Mouse (Mus musculus) heart, embryonic 11.5 days (tissue): ENCODE results near the gene Timm13. TPM values are rescaled to one million over a fixed set of nuclear protein-coding genes. Genes with fewer than 3 reads are reported as not detected.

Source experiments
- ATAC-seq: fragments of 200-750 bp; cut with Nextera tagmentation; replicated peaks from 2 replicates; pipeline ENCODE4 v1.8.0; 2017; ENCODE audit warnings: moderate library complexity; ENCODE audit not compliant: insufficient number of reproducible peaks, low FRiP score, low TSS enrichment
- H3K27ac ChIP-seq: fragments of 300-500 bp; sonication (generic); 2 replicates; pipeline ENCODE4 v1.5.1; 2014; ENCODE audit warnings: mild to moderate bottlenecking, low read depth, low read length
- H3K27me3 ChIP-seq: fragments of 300-500 bp; sonication (generic); 2 replicates; pipeline ENCODE4 v1.6.1; 2014; ENCODE audit warnings: mild to moderate bottlenecking, low read length, mixed read lengths; ENCODE audit not compliant: control insufficient read depth, insufficient read depth
- H3K36me3 ChIP-seq: fragments of 300-500 bp; sonication (generic); 2 replicates; pipeline ENCODE4 v1.6.1; 2014; ENCODE audit warnings: mild to moderate bottlenecking, low read length, moderate library complexity, mixed read lengths; ENCODE audit not compliant: control insufficient read depth, insufficient read depth
- H3K4me1 ChIP-seq: fragments of 300-500 bp; sonication (generic); 2 replicates; pipeline ENCODE4 v1.6.1; 2014; ENCODE audit warnings: low read length; ENCODE audit not compliant: control insufficient read depth, insufficient read depth
- H3K4me2 ChIP-seq: fragments of 300-500 bp; sonication (generic); 2 replicates; pipeline ENCODE4 v1.6.1; 2014; ENCODE audit warnings: mild to moderate bottlenecking, moderate library complexity
- H3K4me3 ChIP-seq: fragments of 300-500 bp; sonication (generic); 2 replicates; pipeline ENCODE4 v1.5.1; 2014; ENCODE audit warnings: low read depth, low read length
- H3K9ac ChIP-seq: fragments of 300-500 bp; sonication (generic); 2 replicates; pipeline ENCODE4 v1.6.1; 2014; ENCODE audit warnings: mild to moderate bottlenecking, low read depth, low read length, moderate library complexity
- H3K9me3 ChIP-seq: fragments of 300-500 bp; sonication (generic); replicated peaks from 2 replicates; pipeline ENCODE4 v1.6.1; 2016; ENCODE audit warnings: low read length; ENCODE audit not compliant: control insufficient read depth
- WGBS: fragments of 180-500 bp; shearing (Covaris S2); extraction: QIAGEN DNeasy Blood & Tissue Kit; methylation state at CpG from one replicate; pipeline ENCODE4 v1.1.7; 2014; ENCODE audit not compliant: insufficient replicate concordance; 5-methylcytosine and 5-hydroxymethylcytosine counted together
- polyA plus RNA-seq: library from polyadenylated mRNA; unstranded; fragments of >200 nt; fragmentation: Nextera tagmentation; extraction: Ambion mirVana; gene quantifications from 2 replicates; pipeline ENCODE4 v1.2.1, GENCODE M21; 2014

The Timm13 gene
- polyA plus RNA-seq, 1 experiment from 2014 or later: 340 TPM

GRCm38 (mm10) chr10:80896581-80897485 lies 3.9 kb downstream of the Timm13 start:
- Histone ChIP-seq H3K9ac (no peak overlapping the region), H3K4me1 (peaks cover 15% of the 10 kb centered on the region), H3K27ac (no peak overlapping the region), H3K4me2 (peak overlapping the region; percentile 56; the same call in 1 of the 2 replicates), H3K9me3 (no peaks in the 10 kb centered on the region), H3K4me3 (no peak overlapping the region), H3K36me3 (no peaks in the 10 kb centered on the region), H3K27me3 (peaks cover 4% of the 10 kb centered on the region; the same call in 1 of the 2 replicates)
- ATAC-seq: no peak
- 64% methylated on average over 24 of the region's 24 CpGs for WGBS

DNA sequence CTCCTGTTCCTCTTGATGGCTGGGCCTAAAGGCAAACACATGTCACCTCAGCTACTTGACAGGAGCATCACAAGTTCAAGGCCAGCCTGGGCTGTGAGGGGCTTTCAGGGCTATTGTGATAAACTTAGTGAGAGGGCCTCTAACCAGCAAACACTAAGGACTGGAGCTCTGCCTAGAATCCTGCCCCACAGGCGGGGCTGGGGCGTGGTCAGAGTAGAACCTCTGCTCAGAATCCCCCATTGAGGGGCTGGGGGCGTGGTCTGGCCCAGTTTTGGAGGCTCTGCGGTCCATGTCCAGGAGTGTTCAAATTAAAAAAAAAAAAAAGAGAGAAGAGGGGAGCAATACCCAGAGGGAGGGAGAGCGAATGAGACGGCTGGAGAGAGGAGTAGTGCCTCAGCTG lies 5.1 kb downstream of the Timm13 start:
- Histone ChIP-seq H3K36me3 (no peaks in the 10 kb centered on the region), H3K27me3 (peaks cover 5% of the 10 kb centered on the region; the same call in 1 of the 2 replicates), H3K4me3 (no peak overlapping the region), H3K4me1 (peaks cover 15% of the 10 kb centered on the region), H3K4me2 (no peak overlapping the region), H3K9ac (no peak overlapping the region), H3K27ac (no peak overlapping the region), H3K9me3 (no peaks in the 10 kb centered on the region)
- no peak for ATAC-seq
- WGBS: 87% methylated on average over 6 of the region's 6 CpGs

GRCm38 (mm10) chr10:80895100-80895499 lies 5.7 kb downstream of the Timm13 start:
- Histone ChIP-seq H3K9me3 (no peaks in the 10 kb centered on the region), H3K4me3 (no peak overlapping the region), H3K9ac (no peak overlapping the region), H3K27ac (no peak overlapping the region), H3K4me2 (no peak overlapping the region), H3K4me1 (peaks cover 15% of the 10 kb centered on the region), H3K27me3 (peaks cover 9% of the 10 kb centered on the region), H3K36me3 (no peaks in the 10 kb centered on the region)
- WGBS: 85% methylated on average over 7 of the region's 7 CpGs
- no peak for ATAC-seq

DNA sequence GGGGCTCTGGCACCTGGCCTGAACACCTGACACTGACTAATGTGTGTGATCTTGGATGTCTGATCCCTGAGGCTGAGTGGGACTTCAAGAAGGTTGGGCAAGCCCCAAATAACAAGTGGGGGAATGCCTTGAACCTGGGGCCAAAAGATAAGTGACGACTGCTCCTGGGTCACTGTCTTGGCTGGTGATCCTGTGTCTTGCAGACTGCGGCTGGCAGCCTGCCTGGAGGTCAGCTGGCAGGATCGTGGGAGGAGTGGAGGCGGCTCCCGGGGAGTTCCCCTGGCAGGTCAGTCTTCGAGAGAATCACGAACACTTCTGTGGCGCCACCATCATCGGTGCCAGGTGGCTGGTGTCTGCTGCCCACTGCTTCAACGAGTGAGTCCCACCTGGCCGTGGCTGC lies 13.6 kb downstream of the Timm13 start:
- H3K9ac ChIP-seq: no peak overlapping the region
- H3K36me3 ChIP-seq: no peaks in the 10 kb centered on the region
- H3K4me1 ChIP-seq: no peaks in the 10 kb centered on the region
- peaks cover 33% of the 10 kb centered on the region for H3K27me3 ChIP-seq
- H3K27ac ChIP-seq: no peak overlapping the region
- H3K9me3 ChIP-seq: no peaks in the 10 kb centered on the region
- WGBS: 58% methylated on average over 11 of the region's 11 CpGs
- no peak overlapping the region for H3K4me2 ChIP-seq
- ATAC-seq: no peak
- H3K4me3 ChIP-seq: no peak overlapping the region

- peaks cover 3% of the 10 kb centered on the region; the same call in 1 of the 2 replicates for H3K27me3 ChIP-seq
- 23% methylated on average over 10 of the region's 10 CpGs for WGBS
- no peaks in the 10 kb centered on the region for H3K36me3 ChIP-seq
- H3K4me3 ChIP-seq: no peak overlapping the region
- no peak overlapping the region for H3K9ac ChIP-seq
- no peak overlapping the region for H3K27ac ChIP-seq
- no peak for ATAC-seq
- peaks cover 5% of the 10 kb centered on the region for H3K4me1 ChIP-seq
- H3K4me2 ChIP-seq: no peak overlapping the region
- H3K9me3 ChIP-seq: no peaks in the 10 kb centered on the region
Measured at GRCm38 (mm10) chr10:80881301-80881700, 19.5 kb downstream of the Timm13 start.

- no peak overlapping the region for H3K4me2 ChIP-seq
- peaks cover 5% of the 10 kb centered on the region for H3K4me1 ChIP-seq
- ATAC-seq: no peak
- 67% methylated on average over 2 of the region's 2 CpGs for WGBS
- no peak overlapping the region for H3K9ac ChIP-seq
- H3K36me3 ChIP-seq: no peaks in the 10 kb centered on the region
- H3K9me3 ChIP-seq: no peaks in the 10 kb centered on the region
- peaks cover 3% of the 10 kb centered on the region; the same call in 1 of the 2 replicates for H3K27me3 ChIP-seq
- H3K27ac ChIP-seq: no peak overlapping the region
- no peak overlapping the region for H3K4me3 ChIP-seq
Measured at GRCm38 (mm10) chr10:80880901-80881300, 19.9 kb downstream of the Timm13 start.

DNA sequence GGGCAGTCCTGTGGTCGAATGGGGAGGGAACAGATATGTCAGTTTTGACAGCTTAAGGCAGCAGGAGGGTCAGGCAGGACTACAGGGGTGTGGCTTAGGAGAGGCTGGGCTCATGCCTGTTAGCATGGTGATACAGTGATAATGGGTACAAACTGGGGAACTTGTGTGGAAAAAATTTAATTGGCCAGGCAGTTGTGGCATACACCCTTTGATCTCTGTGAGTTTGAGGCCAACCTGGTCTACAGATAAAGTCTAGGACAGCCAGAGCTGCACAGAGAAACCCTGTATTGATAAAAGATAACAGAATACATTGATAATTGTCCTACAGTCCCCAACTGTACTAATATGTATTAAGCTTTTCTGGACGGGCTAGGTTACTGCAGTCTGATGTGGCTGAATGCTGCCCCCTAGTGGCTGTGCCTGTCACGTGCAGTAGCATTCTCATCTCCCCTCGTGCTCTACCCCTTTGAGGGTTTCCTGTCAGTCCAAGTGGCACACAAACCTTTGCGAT lies 20.6 kb downstream of the Timm13 start:
- peaks cover 5% of the 10 kb centered on the region for H3K4me1 ChIP-seq
- peaks cover 2% of the 10 kb centered on the region; the same call in 1 of the 2 replicates for H3K27me3 ChIP-seq
- 10% methylated on average over 5 of the region's 5 CpGs for WGBS
- H3K9ac ChIP-seq: no peak overlapping the region
- no peak overlapping the region for H3K27ac ChIP-seq
- no peak for ATAC-seq
- H3K36me3 ChIP-seq: no peaks in the 10 kb centered on the region
- no peak overlapping the region for H3K4me2 ChIP-seq
- H3K9me3 ChIP-seq: no peaks in the 10 kb centered on the region
- no peak overlapping the region for H3K4me3 ChIP-seq

DNA sequence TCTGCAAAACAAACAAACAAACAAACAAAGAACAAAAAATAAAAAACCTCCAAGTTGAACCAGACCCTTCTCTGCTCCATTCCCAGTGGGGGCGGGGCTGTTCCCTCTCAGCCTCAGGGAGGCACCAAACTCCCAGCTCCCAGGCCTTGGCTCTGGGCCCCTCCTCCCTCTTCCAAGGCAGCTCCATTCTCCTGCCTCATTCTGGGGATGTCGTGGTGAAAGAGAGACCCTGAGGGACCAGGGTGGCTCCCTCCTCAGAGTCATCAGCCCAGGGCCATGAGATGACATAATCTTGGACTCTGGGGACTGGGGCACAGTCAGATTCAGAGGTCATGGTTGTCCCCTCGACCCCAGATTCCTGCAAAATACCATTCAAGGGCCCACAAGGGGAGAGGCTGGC lies 24.2 kb downstream of the Timm13 start:
- Histone ChIP-seq H3K4me1 (peaks cover 5% of the 10 kb centered on the region), H3K27me3 (peaks cover 9% of the 10 kb centered on the region), H3K36me3 (no peaks in the 10 kb centered on the region), H3K27ac (no peak overlapping the region), H3K4me3 (no peak overlapping the region), H3K4me2 (no peak overlapping the region), H3K9ac (no peak overlapping the region), H3K9me3 (no peaks in the 10 kb centered on the region)
- WGBS: 31% methylated on average over 3 of the region's 3 CpGs
- ATAC-seq: no peak
